Mouse (Mus musculus) ovary, postnatal 14 days (tissue): ENCODE data around the gene Fkbp10.

Source experiments
- DNase-seq: peaks from one replicate; pipeline ENCODE4 v3.0.0; 2022; ENCODE audit warnings: low spot score

The Fkbp10 gene

GRCm38 (mm10) chr11:100414914-100415822, at the start of gene Fkbp10:
Gene Fkbp10 (plus strand): TSS chr11:100415697.
- DNase-seq = peak; percentile 61

GRCm38 (mm10) chr11:100369145-100369544, 46.4 kb upstream of the Fkbp10 start:
- DNase-seq = no peak

GRCm38 (mm10) chr11:100369822-100370221, 45.7 kb upstream of the Fkbp10 start:
- DNase-seq = no peak

- no peak for DNase-seq
Observed at GRCm38 (mm10) chr11:100371981-100372558, 43.4 kb upstream of the Fkbp10 start.

GRCm38 (mm10) chr11:100375127-100375526, 40.4 kb upstream of the Fkbp10 start:
- no peak for DNase-seq

- no peak for DNase-seq
Observed at GRCm38 (mm10) chr11:100376005-100376404, 39.5 kb upstream of the Fkbp10 start.

GRCm38 (mm10) chr11:100376746-100377389, 38.6 kb upstream of the Fkbp10 start:
- DNase-seq = no peak

- DNase-seq = no peak
Observed at GRCm38 (mm10) chr11:100377989-100378388, 37.5 kb upstream of the Fkbp10 start.

GRCm38 (mm10) chr11:100378446-100378845, 37.1 kb upstream of the Fkbp10 start:
- DNase-seq = no peak

GRCm38 (mm10) chr11:100379311-100379710, 36.2 kb upstream of the Fkbp10 start:
- no peak for DNase-seq

GRCm38 (mm10) chr11:100382682-100383081, 32.8 kb upstream of the Fkbp10 start:
- no peak for DNase-seq

- DNase-seq = no peak
Observed at GRCm38 (mm10) chr11:100385016-100385415, 30.5 kb upstream of the Fkbp10 start.

- no peak for DNase-seq
Observed at GRCm38 (mm10) chr11:100386586-100386985, 28.9 kb upstream of the Fkbp10 start.

- DNase-seq = no peak
Observed at GRCm38 (mm10) chr11:100387111-100387510, 28.4 kb upstream of the Fkbp10 start.

- no peak for DNase-seq
Observed at GRCm38 (mm10) chr11:100387589-100388375, 27.7 kb upstream of the Fkbp10 start.

GRCm38 (mm10) chr11:100388588-100388987, 26.9 kb upstream of the Fkbp10 start:
- DNase-seq = no peak

GRCm38 (mm10) chr11:100389931-100390445, 25.5 kb upstream of the Fkbp10 start:
- no peak for DNase-seq

GRCm38 (mm10) chr11:100391081-100391883, 24.2 kb upstream of the Fkbp10 start:
- DNase-seq = peak; percentile 48

GRCm38 (mm10) chr11:100391884-100392345, 23.6 kb upstream of the Fkbp10 start:
- DNase-seq = no peak

GRCm38 (mm10) chr11:100392958-100393357, 22.5 kb upstream of the Fkbp10 start:
- DNase-seq = no peak

- DNase-seq = no peak
Observed at GRCm38 (mm10) chr11:100393733-100394132, 21.8 kb upstream of the Fkbp10 start.
